Mouse (Mus musculus) hindbrain, embryonic 12.5 days (tissue): Measurements from ENCODE around the gene Yif1a. TPM values are rescaled to one million over a fixed set of nuclear protein-coding genes. Genes with fewer than 3 reads are reported as not detected.

ENCODE experiments used
- ATAC-seq: fragments of 200-750 bp; cut with Nextera tagmentation; 2 replicates; pipeline ENCODE4 v1.8.0; 2017; ENCODE audit warnings: moderate TSS enrichment; ENCODE audit not compliant: low FRiP score
- H3K27ac ChIP-seq: fragments of 300-500 bp; sonication (generic); 2 replicates; pipeline ENCODE4 v1.5.1; 2016; ENCODE audit warnings: mild to moderate bottlenecking
- H3K27me3 ChIP-seq: fragments of 300-500 bp; sonication (generic); 2 replicates; pipeline ENCODE4 v1.6.1; 2016; ENCODE audit warnings: mild to moderate bottlenecking
- H3K36me3 ChIP-seq: fragments of 300-500 bp; sonication (generic); 2 replicates; pipeline ENCODE4 v1.6.1; 2016; ENCODE audit warnings: mild to moderate bottlenecking
- H3K4me1 ChIP-seq: fragments of 300-500 bp; sonication (generic); 2 replicates; pipeline ENCODE4 v1.6.1; 2016
- H3K4me2 ChIP-seq: fragments of 300-500 bp; sonication (generic); replicated peaks from 2 replicates; pipeline ENCODE4 v1.6.1; 2016; ENCODE audit warnings: mild to moderate bottlenecking
- H3K4me3 ChIP-seq: fragments of 300-500 bp; sonication (generic); 2 replicates; pipeline ENCODE4 v1.5.1; 2016; ENCODE audit warnings: mild to moderate bottlenecking
- H3K9ac ChIP-seq: fragments of 300-500 bp; sonication (generic); 2 replicates; pipeline ENCODE4 v1.6.1; 2016; ENCODE audit warnings: mild to moderate bottlenecking, moderate library complexity
- H3K9me3 ChIP-seq: fragments of 300-500 bp; sonication (generic); replicated peaks from 2 replicates; pipeline ENCODE4 v1.6.1; 2016; ENCODE audit warnings: mild to moderate bottlenecking
- WGBS: fragments of 180-500 bp; shearing (Covaris S2); methylation state at CpG from one replicate; pipeline ENCODE4 v1.1.7; 2016; 5-methylcytosine and 5-hydroxymethylcytosine counted together
- polyA plus RNA-seq: library from polyadenylated mRNA; unstranded; fragments of >200 nt; fragmentation: Nextera tagmentation; extraction: Ambion mirVana; gene quantifications from 2 replicates; pipeline ENCODE4 v1.2.1, GENCODE M21; 2016

The Yif1a gene
- polyA plus RNA-seq: 60.3 and 61.6 TPM in 2 replicates

GRCm38 (mm10) chr19:5087884-5088728, at the start of gene Yif1a:
Gene Yif1a (plus strand): TSS chr19:5088538.
- peak; percentile 92 for ATAC-seq
- WGBS: under 1% methylated on average over 58 of the region's 58 CpGs
- peaks cover 30% of the 10 kb centered on the region for H3K36me3 ChIP-seq
- H3K9ac ChIP-seq: peak within 1 kb of the TSS; percentile 79
- H3K27me3 ChIP-seq: peaks cover 35% of the 10 kb centered on the region
- H3K27ac ChIP-seq: peak within 1 kb of the TSS; percentile 85
- H3K4me2 ChIP-seq: peak within 1 kb of the TSS; percentile 87
- no peaks in the 10 kb centered on the region for H3K9me3 ChIP-seq
- peaks cover 25% of the 10 kb centered on the region for H3K4me1 ChIP-seq
- H3K4me3 ChIP-seq: peak within 1 kb of the TSS; percentile 84

- Histone ChIP-seq H3K4me1 (peaks cover 35% of the 10 kb centered on the region), H3K9me3 (no peaks in the 10 kb centered on the region), H3K36me3 (0 out of 2 replicates have a peak, but pooled peaks cover 3% of the 10 kb centered on the region), H3K27me3 (no peaks in the 10 kb centered on the region), H3K27ac (peak within 1 kb of the TSS; percentile 85), H3K4me3 (peak within 1 kb of the TSS; percentile 78), H3K9ac (peak within 1 kb of the TSS; percentile 91), H3K4me2 (peak within 1 kb of the TSS; percentile 99)
- ATAC-seq: peak; percentile 89
- 1% methylated on average over 39 of the region's 44 CpGs for WGBS
Observed at GRCm38 (mm10) chr19:5038709-5039156, 49.6 kb upstream of the Yif1a start, which contains the start of the genes B4gat1 and AC124502.3. Gene B4gat1 (plus strand): TSS chr19:5038826. Gene AC124502.3 (plus strand): TSS chr19:5038891.

DNA sequence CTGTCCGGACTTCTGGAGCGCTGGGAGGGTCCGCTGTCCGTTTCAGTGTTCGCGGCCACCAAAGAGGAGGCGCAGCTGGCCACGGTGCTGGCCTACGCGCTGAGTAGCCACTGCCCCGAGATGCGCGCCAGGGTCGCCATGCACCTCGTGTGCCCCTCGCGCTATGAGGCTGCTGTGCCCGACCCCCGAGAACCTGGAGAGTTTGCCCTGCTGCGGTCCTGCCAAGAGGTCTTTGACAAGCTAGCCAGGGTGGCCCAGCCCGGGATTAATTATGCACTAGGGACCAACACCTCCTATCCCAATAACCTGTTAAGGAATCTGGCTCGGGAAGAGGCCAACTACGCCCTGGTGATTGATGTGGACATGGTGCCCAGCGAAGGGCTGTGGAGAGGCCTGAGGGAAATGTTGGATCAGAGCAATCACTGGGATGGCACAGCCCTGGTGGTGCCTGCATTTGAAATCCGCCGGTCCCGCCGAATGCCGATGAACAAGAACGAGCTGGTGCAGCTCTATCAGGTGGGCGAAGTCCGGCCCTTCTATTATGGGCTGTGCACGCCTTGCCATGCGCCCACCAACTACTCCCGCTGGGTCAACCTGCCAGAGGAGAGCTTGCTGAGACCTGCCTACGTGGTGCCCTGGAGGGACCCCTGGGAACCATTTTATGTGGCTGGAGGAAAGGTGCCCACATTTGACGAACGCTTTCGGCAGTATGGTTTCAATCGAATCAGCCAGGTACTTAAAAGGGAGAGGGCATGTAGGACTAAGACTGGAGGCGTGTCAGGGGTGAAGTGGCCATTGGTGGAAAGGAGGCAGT, 48.8 kb upstream of the Yif1a start:
- Histone ChIP-seq H3K4me2 (peak overlapping the region; percentile 99), H3K4me3 (peak overlapping the region; percentile 78), H3K4me1 (peaks cover 35% of the 10 kb centered on the region), H3K9ac (peak overlapping the region; percentile 91), H3K36me3 (0 out of 2 replicates have a peak, but pooled peaks cover 6% of the 10 kb centered on the region), H3K27me3 (no peaks in the 10 kb centered on the region), H3K9me3 (no peaks in the 10 kb centered on the region), H3K27ac (peak overlapping the region; percentile 85)
- peak; percentile 41 for ATAC-seq
- 13% methylated on average over 41 of the region's 41 CpGs for WGBS

GRCm38 (mm10) chr19:5040862-5041523, 47.3 kb upstream of the Yif1a start, which contains the start of gene Brms1:
Gene Brms1 (plus strand): TSS chr19:5041354.
- peak within 1 kb of the TSS; percentile 99 for H3K4me2 ChIP-seq
- peak within 1 kb of the TSS; percentile 70; the same call in 1 of the 2 replicates for H3K27ac ChIP-seq
- 6% methylated on average over 40 of the region's 40 CpGs for WGBS
- peak within 1 kb of the TSS; percentile 78 for H3K4me3 ChIP-seq
- peak within 1 kb of the TSS; percentile 91 for H3K9ac ChIP-seq
- peaks cover 11% of the 10 kb centered on the region; the same call in 1 of the 2 replicates for H3K36me3 ChIP-seq
- H3K27me3 ChIP-seq: no peaks in the 10 kb centered on the region
- peak; percentile 68 for ATAC-seq
- no peaks in the 10 kb centered on the region for H3K9me3 ChIP-seq
- peaks cover 35% of the 10 kb centered on the region for H3K4me1 ChIP-seq

DNA sequence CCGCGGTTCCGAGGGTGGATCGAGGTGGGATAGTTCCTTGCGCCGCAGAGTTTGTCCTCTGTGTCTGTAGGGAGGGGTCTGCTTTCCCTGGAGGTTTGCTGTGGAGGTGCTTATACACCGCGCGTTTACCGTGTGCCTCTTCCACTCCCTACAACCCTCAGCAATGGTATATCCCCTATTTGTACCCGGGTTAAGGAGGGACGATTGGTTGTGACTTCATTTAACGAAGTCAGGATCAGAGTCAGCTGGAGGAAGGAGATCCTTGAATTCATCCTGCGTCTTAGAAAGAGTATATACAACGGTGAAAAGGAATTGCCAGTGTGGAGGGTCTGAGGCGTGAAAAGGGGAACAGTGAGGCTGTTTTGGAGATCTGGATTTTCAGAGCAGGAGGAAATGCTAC, 46.8 kb upstream of the Yif1a start:
- peak overlapping the region; percentile 84 for H3K9ac ChIP-seq
- H3K27ac ChIP-seq: peak overlapping the region; percentile 70; the same call in 1 of the 2 replicates
- H3K36me3 ChIP-seq: peaks cover 17% of the 10 kb centered on the region
- WGBS: 2% methylated on average over 16 of the region's 16 CpGs
- no peaks in the 10 kb centered on the region for H3K9me3 ChIP-seq
- no peaks in the 10 kb centered on the region for H3K27me3 ChIP-seq
- H3K4me2 ChIP-seq: peak overlapping the region; percentile 99
- no peak; the same call in 1 of the 2 replicates for ATAC-seq
- H3K4me1 ChIP-seq: peaks cover 35% of the 10 kb centered on the region
- H3K4me3 ChIP-seq: peak overlapping the region; percentile 78

DNA sequence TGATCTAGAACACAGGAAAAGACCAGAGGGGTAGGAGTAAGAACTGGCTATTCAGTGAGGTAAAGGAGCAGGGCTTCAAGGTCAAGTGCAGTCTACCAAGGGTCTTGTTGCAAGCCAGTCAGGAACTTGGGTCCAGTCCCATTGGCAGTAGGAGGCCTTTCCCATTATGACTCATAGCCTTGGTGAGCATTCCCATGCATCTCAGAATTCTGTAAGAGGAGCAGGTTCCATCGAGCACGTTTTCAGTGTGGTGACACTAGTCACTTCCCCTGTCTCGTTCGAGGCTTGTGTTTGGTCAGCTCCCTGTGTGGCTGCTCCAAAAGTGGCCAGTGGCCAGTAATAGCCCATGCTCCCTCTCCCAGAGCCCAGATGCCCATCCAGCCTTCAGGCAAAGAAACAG, 42.8 kb upstream of the Yif1a start:
- no peaks in the 10 kb centered on the region for H3K9me3 ChIP-seq
- 83% methylated on average over 4 of the region's 4 CpGs for WGBS
- H3K27me3 ChIP-seq: peaks cover 16% of the 10 kb centered on the region
- H3K4me3 ChIP-seq: no peak overlapping the region
- ATAC-seq: no peak
- H3K9ac ChIP-seq: no peak overlapping the region
- no peak overlapping the region for H3K4me2 ChIP-seq
- peaks cover 49% of the 10 kb centered on the region for H3K36me3 ChIP-seq
- H3K27ac ChIP-seq: no peak overlapping the region
- H3K4me1 ChIP-seq: peaks cover 24% of the 10 kb centered on the region

GRCm38 (mm10) chr19:5048138-5049056, 39.9 kb upstream of the Yif1a start:
- Histone ChIP-seq H3K27ac (no peak overlapping the region), H3K9me3 (no peaks in the 10 kb centered on the region), H3K27me3 (peaks cover 45% of the 10 kb centered on the region), H3K4me1 (peaks cover 25% of the 10 kb centered on the region), H3K4me2 (no peak overlapping the region), H3K4me3 (no peak overlapping the region), H3K9ac (no peak overlapping the region), H3K36me3 (peaks cover 49% of the 10 kb centered on the region)
- ATAC-seq: no peak
- 85% methylated on average over 14 of the region's 14 CpGs for WGBS

GRCm38 (mm10) chr19:5049325-5049724, 39.0 kb upstream of the Yif1a start:
- Histone ChIP-seq H3K27ac (no peak overlapping the region), H3K9ac (no peak overlapping the region)
- WGBS: 79% methylated on average over 6 of the region's 6 CpGs

DNA sequence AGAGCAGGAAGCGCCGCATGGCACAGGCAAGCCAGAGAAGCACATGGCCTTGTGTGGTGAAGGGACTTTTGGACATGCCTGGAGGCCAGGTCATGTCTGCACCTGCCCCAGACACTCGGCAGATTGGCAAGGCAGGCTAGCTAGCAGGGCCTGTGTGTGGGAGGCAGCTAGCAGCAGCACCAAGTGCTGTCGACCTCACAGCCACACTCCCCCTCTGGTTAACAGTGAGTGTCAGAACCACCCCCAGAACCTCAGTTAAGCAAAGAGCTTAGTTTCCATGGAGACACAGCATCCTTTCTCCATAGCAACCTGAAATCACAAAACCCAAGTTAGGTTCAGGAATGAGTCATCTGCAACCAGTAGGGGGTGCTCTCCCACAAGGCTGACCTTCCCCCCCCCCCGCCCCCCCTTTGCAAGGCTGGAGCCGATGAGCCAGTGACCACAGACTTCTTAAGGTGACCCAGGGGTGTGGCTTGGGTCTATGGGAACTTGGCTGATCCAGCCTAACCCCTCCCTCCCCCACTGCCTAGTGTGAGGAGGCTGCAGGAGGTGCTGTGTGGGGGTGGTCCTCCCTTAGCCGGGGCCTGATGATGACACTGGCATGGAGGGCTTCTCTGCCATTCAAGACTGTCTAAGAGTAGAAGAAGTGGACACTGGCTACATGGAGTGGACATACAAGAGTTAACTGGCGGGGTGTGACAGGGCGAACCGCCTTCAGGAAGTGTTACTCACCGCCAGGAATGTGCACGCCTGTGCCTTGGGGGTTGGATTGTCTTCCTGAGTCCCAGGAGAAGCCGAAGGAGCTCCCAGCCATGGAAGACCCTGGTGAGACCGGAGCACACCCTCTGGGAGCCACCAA, 38.1 kb upstream of the Yif1a start, which contains the start of gene Rin1:
Rin1 (plus strand) TSS at position 435 of the 859 bp plus-strand sequence.
- ATAC-seq: no peak
- WGBS: 16% methylated on average over 14 of the region's 14 CpGs
- peaks cover 43% of the 10 kb centered on the region for H3K36me3 ChIP-seq
- peak within 1 kb of the TSS; percentile 11; the same call in 1 of the 2 replicates for H3K4me2 ChIP-seq
- no peak within 1 kb of the TSS for H3K27ac ChIP-seq
- H3K27me3 ChIP-seq: peaks cover 63% of the 10 kb centered on the region
- no peak within 1 kb of the TSS for H3K4me3 ChIP-seq
- H3K9ac ChIP-seq: no peak within 1 kb of the TSS
- H3K9me3 ChIP-seq: no peaks in the 10 kb centered on the region
- peaks cover 25% of the 10 kb centered on the region for H3K4me1 ChIP-seq

More at GRCm38 (mm10) chr19:5049325-5049724, 39.0 kb upstream of the Yif1a start:
- peaks cover 43% of the 10 kb centered on the region for H3K36me3 ChIP-seq
- peaks cover 25% of the 10 kb centered on the region for H3K4me1 ChIP-seq
- no peak overlapping the region for H3K4me3 ChIP-seq
- no peak for ATAC-seq
- H3K4me2 ChIP-seq: no peak overlapping the region
- no peaks in the 10 kb centered on the region for H3K9me3 ChIP-seq
- H3K27me3 ChIP-seq: peaks cover 54% of the 10 kb centered on the region

DNA sequence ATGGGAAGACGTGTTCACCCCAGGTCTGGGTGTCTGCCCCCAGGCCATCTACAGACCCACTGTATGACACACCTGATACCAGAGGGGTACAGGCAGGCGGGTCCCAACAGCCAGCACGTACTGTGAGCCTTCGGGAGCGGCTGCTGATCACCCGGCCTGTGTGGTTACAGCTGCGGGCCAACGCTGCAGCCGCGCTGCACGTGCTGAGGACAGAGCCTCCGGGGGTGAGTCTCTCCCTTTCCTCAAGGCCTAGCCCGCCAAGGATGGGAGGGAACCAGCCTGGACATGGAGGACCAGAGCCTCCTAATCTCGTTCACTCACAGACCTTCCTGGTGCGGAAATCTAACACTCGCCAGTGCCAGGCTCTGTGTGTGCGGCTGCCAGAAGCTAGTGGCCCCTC, 37.3 kb upstream of the Yif1a start:
- Histone ChIP-seq H3K27me3 (peaks cover 64% of the 10 kb centered on the region), H3K4me2 (peak overlapping the region; percentile 11; the same call in 1 of the 2 replicates), H3K27ac (no peak overlapping the region), H3K36me3 (peaks cover 37% of the 10 kb centered on the region), H3K9ac (no peak overlapping the region), H3K4me3 (no peak overlapping the region), H3K9me3 (no peaks in the 10 kb centered on the region), H3K4me1 (peaks cover 25% of the 10 kb centered on the region)
- WGBS: 8% methylated on average over 17 of the region's 17 CpGs
- no peak for ATAC-seq
